Comparison of ENCODE assay signal across 8 mouse cellular contexts in genomic region chr19:56873816-56874600, GRCm38 (mm10). TPM values are rescaled to one million over a fixed set of nuclear protein-coding genes. Genes with fewer than 3 reads are reported as not detected.
A peak's percentile ranks its signal among the peaks of the same experiment; 100 is the strongest.
DNase-seq lines count a peak whose midpoint lies in the region; ATAC-seq and TF ChIP-seq lines count a peak whose summit lies in the region.

TSS of gene Vwa2 (plus strand) at chr19:56874249.

- peak within 1 kb of the TSS; percentile 58 for H3K9ac ChIP-seq in ES-E14 (ENCODE audit: insufficient read depth, low read depth, low read length, poor library complexity, severe bottlenecking)
- H3K9ac ChIP-seq in kidney, embryonic 16.5 days (replicated peaks; ENCODE audit: low read length): peak within 1 kb of the TSS; percentile 70
- H3K9ac ChIP-seq in lung, embryonic 16.5 days (ENCODE audit: low read length): peak within 1 kb of the TSS; percentile 66
- peak within 1 kb of the TSS; percentile 25; the same call in 1 of the 2 replicates for H3K9ac ChIP-seq in stomach, embryonic 14.5 days (replicated peaks; ENCODE audit: low read depth, low read length)

- H3K4me3 ChIP-seq in cerebellum, adult 2 months (replicated peaks; ENCODE audit: insufficient read depth, low read depth, low read length): peak within 1 kb of the TSS; percentile 44
- H3K4me3 ChIP-seq in ES-E14 (ENCODE audit: insufficient read depth in 1 of 2, low read depth in 1 of 2, low read length in 2 of 2, poor library complexity in 1 of 2, severe bottlenecking in 1 of 2): peak within 1 kb of the TSS; percentile 60 to 66
- peak within 1 kb of the TSS; percentile 22 for H3K4me3 ChIP-seq in embryonic fibroblast, embryonic 13.5 days (ENCODE audit: insufficient read depth, low read length)
- H3K4me3 ChIP-seq in kidney, embryonic 16.5 days (ENCODE audit: low read length): peak within 1 kb of the TSS; percentile 58
- H3K4me3 ChIP-seq in lung, embryonic 16.5 days (ENCODE audit: low read length): peak within 1 kb of the TSS; percentile 55
- H3K4me3 ChIP-seq in stomach, embryonic 14.5 days (ENCODE audit: low read depth, low read length): peak within 1 kb of the TSS; percentile 49

- no peak for TF ChIP-seq POLR2A in cerebellum, adult 2 months (IDR thresholded peaks at IDR 0.05; ENCODE audit: borderline replicate concordance, insufficient read depth, low read length)
- no peak for TF ChIP-seq POLR2A in embryonic fibroblast, embryonic 13.5 days (IDR thresholded peaks at IDR 0.05; ENCODE audit: low read depth, low read length)

- DNase-seq in cerebellum, adult 2 months: peak; percentile 5 to 18
- no peak for DNase-seq in cerebellum, postnatal 4 days (ENCODE audit: low spot score in 2 of 2)
- DNase-seq in ES-E14 (ENCODE audit: low read depth, low spot score): peak; percentile 44
- DNase-seq in spleen, postnatal 14 days (ENCODE audit: low spot score in 2 of 2): no peak

- no peak within 1 kb of the TSS for H3K27ac ChIP-seq in cerebellum, adult 2 months (ENCODE audit: insufficient read depth, low read length)
- no peak within 1 kb of the TSS for H3K27ac ChIP-seq in ES-E14 (ENCODE audit: insufficient read depth, low read depth, low read length, poor library complexity, severe bottlenecking)
- H3K27ac ChIP-seq in embryonic fibroblast, embryonic 13.5 days (ENCODE audit: insufficient read depth, low read length): no peak within 1 kb of the TSS
- H3K27ac ChIP-seq in kidney, embryonic 16.5 days (ENCODE audit: low read length): no peak within 1 kb of the TSS
- H3K27ac ChIP-seq in lung, embryonic 16.5 days (ENCODE audit: low read length): no peak within 1 kb of the TSS
- H3K27ac ChIP-seq in stomach, embryonic 14.5 days (ENCODE audit: low read length): no peak within 1 kb of the TSS

- no peaks in the 10 kb centered on the region for H3K36me3 ChIP-seq in ES-E14 (ENCODE audit: control insufficient read depth, insufficient read depth, low read length, poor library complexity, severe bottlenecking)
- H3K36me3 ChIP-seq in kidney, embryonic 16.5 days (ENCODE audit: insufficient read depth, low read length): no peaks in the 10 kb centered on the region
- no peaks in the 10 kb centered on the region for H3K36me3 ChIP-seq in lung, embryonic 16.5 days (ENCODE audit: control insufficient read depth, insufficient read depth, low read length)
- H3K36me3 ChIP-seq in stomach, embryonic 14.5 days (ENCODE audit: control insufficient read depth, insufficient read depth, low read length): no peaks in the 10 kb centered on the region

- 1% methylated on average over 71 of the region's 71 CpGs for WGBS in cerebellum, adult 2 months
- WGBS in kidney, embryonic 16.5 days: 2% methylated on average over 71 of the region's 71 CpGs
- 2% methylated on average over 64 of the region's 71 CpGs for WGBS in lung, embryonic 16.5 days
- 2% methylated on average over 68 of the region's 71 CpGs for WGBS in stomach, embryonic 14.5 days

- peaks cover 3% of the 10 kb centered on the region; the same call in 1 of the 2 replicates for H3K27me3 ChIP-seq in cerebellum, adult 2 months (ENCODE audit: control insufficient read depth, insufficient read depth, low read length)
- H3K27me3 ChIP-seq in kidney, embryonic 16.5 days (ENCODE audit: insufficient read depth, low read length): peaks cover 48% of the 10 kb centered on the region
- peaks cover 46% of the 10 kb centered on the region for H3K27me3 ChIP-seq in lung, embryonic 16.5 days (ENCODE audit: control insufficient read depth, insufficient read depth, low read depth, low read length)
- H3K27me3 ChIP-seq in stomach, embryonic 14.5 days (ENCODE audit: control insufficient read depth, insufficient read depth, low read length): peaks cover 27% of the 10 kb centered on the region

- peak; percentile 61; the same call in 1 of the 2 replicates for ATAC-seq in kidney, embryonic 16.5 days (ENCODE audit: low FRiP score, low TSS enrichment)
- peak; percentile 81 for ATAC-seq in lung, embryonic 16.5 days (ENCODE audit: low read depth)
- ATAC-seq in stomach, embryonic 14.5 days (ENCODE audit: insufficient number of reproducible peaks, insufficient read depth, low FRiP score, low read depth): peak; percentile 61

- TF ChIP-seq CTCF in cerebellum, adult 2 months (IDR thresholded peaks at IDR 0.05; ENCODE audit: borderline replicate concordance, insufficient read depth, low read depth, low read length): no peak
- no peak for TF ChIP-seq CTCF in embryonic fibroblast, embryonic 13.5 days (IDR thresholded peaks at IDR 0.05; ENCODE audit: borderline replicate concordance, insufficient read depth, low read length)

- H3K9me3 ChIP-seq in ES-E14 (ENCODE audit: control insufficient read depth, insufficient read depth, low read depth, low read length): no peaks in the 10 kb centered on the region
- no peaks in the 10 kb centered on the region for H3K9me3 ChIP-seq in kidney, embryonic 16.5 days (ENCODE audit: low read length)
- H3K9me3 ChIP-seq in lung, embryonic 16.5 days (ENCODE audit: control insufficient read depth, low read length): no peaks in the 10 kb centered on the region
- no peaks in the 10 kb centered on the region for H3K9me3 ChIP-seq in stomach, embryonic 14.5 days (ENCODE audit: control insufficient read depth, low read depth, low read length)

- no peaks in the 10 kb centered on the region for H3K4me1 ChIP-seq in cerebellum, adult 2 months (ENCODE audit: control insufficient read depth, insufficient read depth, low read length)
- H3K4me1 ChIP-seq in ES-E14 (ENCODE audit: control insufficient read depth in 2 of 2, insufficient read depth in 2 of 2, low read length in 2 of 2, poor library complexity in 1 of 2): no peaks in the 10 kb centered on the region; a peak in 1 of 4 replicates
- peaks cover 3% of the 10 kb centered on the region; the same call in 1 of the 2 replicates for H3K4me1 ChIP-seq in embryonic fibroblast, embryonic 13.5 days (ENCODE audit: control insufficient read depth, insufficient read depth, low read length)
- peaks cover 30% of the 10 kb centered on the region for H3K4me1 ChIP-seq in kidney, embryonic 16.5 days (ENCODE audit: insufficient read depth, low read length)
- H3K4me1 ChIP-seq in lung, embryonic 16.5 days (replicated peaks; ENCODE audit: control insufficient read depth, insufficient read depth, low read length): peaks cover 17% of the 10 kb centered on the region
- peaks cover 16% of the 10 kb centered on the region; the same call in 1 of the 2 replicates for H3K4me1 ChIP-seq in stomach, embryonic 14.5 days (ENCODE audit: control insufficient read depth, insufficient read depth, low read length)

- peak within 1 kb of the TSS; percentile 93 for H3K4me2 ChIP-seq in kidney, embryonic 16.5 days (replicated peaks; ENCODE audit: low read depth, low read length)
- H3K4me2 ChIP-seq in lung, embryonic 16.5 days (ENCODE audit: low read depth, low read length): peak within 1 kb of the TSS; percentile 92
- H3K4me2 ChIP-seq in stomach, embryonic 14.5 days (replicated peaks; ENCODE audit: low read depth, low read length): peak within 1 kb of the TSS; percentile 98

- in situ Hi-C loops in ES-E14 (cut with MboI; ENCODE audit: low sequenced_read_pairs in 2 of 2, unreplicated experiment in 2 of 2): no loop called here

TF ChIP-seq in ES-E14, 5 proteins besides CTCF, POLR2A, EP300 and RAD21:
- no peak for TF ChIP-seq HCFC1 (IDR thresholded peaks at IDR 0.05; ENCODE audit: borderline replicate concordance, insufficient read depth, low read length)
- no peak for TF ChIP-seq CHD2 (IDR thresholded peaks at IDR 0.05; ENCODE audit: low read depth, low read length)
- TF ChIP-seq ZC3H11A (IDR thresholded peaks at IDR 0.05; ENCODE audit: borderline replicate concordance, low read depth, low read length): no peak
- no peak for TF ChIP-seq ZNF384 (IDR thresholded peaks at IDR 0.05; ENCODE audit: low read depth, low read length)
- no peak for TF ChIP-seq MAFK (IDR thresholded peaks at IDR 0.05; ENCODE audit: insufficient read depth, low read depth, low read length)

RNA-seq across cellular contexts. Expression of gene Vwa2, which starts in this region (rescaled TPM):
- 0.05 TPM in 1 of 2 replicates, not detected in the other for polyA plus RNA-seq in cerebellum, adult 2 months (2012; rRNA removed)
- 3.0 and 5.9 TPM in 2 replicates for total RNA-seq in ES-E14 (2012; rRNA removed)
- not detected in 2 replicates for polyA plus RNA-seq in embryonic fibroblast, embryonic 13.5 days (2011; ENCODE audit: insufficient read length, low read depth, missing spikeins)
- polyA plus RNA-seq in kidney, embryonic 16.5 days (2015; fragmentation: Nextera tagmentation; extraction: Ambion mirVana): 22.4 and 23.9 TPM in 2 replicates
- 7.8 and 8.9 TPM in 2 replicates for polyA plus RNA-seq in lung, embryonic 16.5 days (2015; fragmentation: Nextera tagmentation; extraction: Ambion mirVana)
- 3.3 and 3.8 TPM in 2 replicates for polyA plus RNA-seq in stomach, embryonic 14.5 days (2014; fragmentation: Nextera tagmentation; extraction: Ambion mirVana)

Comparison
In these comparisons a context has a peak if more than half of its experiments do, and no peak if none do; other contexts are left out.
1. Peak in DNase-seq and H3K4me3 ChIP-seq in cerebellum, adult 2 months; RNA of the gene not detected or under 1 TPM.